Mouse (Mus musculus) forelimb bud, embryonic 11.5 days (tissue): Measurements from ENCODE around the gene Tespa1.
"Not testable (repeated sequence)": the region's sequence is repeated elsewhere in the genome, so short reads cannot be mapped to it uniquely, and the experiment has no call there.

Experiments
- DNase-seq: peaks from one replicate; pipeline ENCODE4 v3.0.0-alpha.2; 2012; ENCODE audit warnings: low read depth, low spot score

Tespa1 gene

GRCm38 (mm10) chr10:130344056-130344455 is 21.4 kb downstream of the Tespa1 start:
- no peak for DNase-seq

- DNase-seq = peak; percentile 37
These were observed 40.9 kb downstream of the Tespa1 start for GRCm38 (mm10) chr10:130363438-130364164.

GRCm38 (mm10) chr10:130364766-130365165 is 42.1 kb downstream of the Tespa1 start:
- no peak for DNase-seq

DNA sequence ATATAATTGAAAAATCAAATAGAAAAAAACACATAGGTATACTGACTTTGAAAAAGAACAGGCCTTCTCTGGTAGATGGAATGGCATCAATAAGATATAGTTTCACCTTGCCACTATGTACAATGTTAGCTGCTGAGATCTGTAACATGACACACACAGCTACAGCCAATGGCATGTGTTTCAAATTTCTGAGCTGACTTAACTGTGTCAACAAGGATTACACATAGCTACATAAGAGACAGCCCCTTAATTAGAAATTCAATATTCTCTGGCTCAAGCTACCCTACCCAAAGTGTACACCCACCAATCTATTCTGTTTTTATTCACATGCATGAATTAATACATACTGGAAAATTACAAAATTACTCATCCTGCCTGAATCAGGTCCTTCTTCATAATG is 45.7 kb downstream of the Tespa1 start:
- DNase-seq = no peak

DNA sequence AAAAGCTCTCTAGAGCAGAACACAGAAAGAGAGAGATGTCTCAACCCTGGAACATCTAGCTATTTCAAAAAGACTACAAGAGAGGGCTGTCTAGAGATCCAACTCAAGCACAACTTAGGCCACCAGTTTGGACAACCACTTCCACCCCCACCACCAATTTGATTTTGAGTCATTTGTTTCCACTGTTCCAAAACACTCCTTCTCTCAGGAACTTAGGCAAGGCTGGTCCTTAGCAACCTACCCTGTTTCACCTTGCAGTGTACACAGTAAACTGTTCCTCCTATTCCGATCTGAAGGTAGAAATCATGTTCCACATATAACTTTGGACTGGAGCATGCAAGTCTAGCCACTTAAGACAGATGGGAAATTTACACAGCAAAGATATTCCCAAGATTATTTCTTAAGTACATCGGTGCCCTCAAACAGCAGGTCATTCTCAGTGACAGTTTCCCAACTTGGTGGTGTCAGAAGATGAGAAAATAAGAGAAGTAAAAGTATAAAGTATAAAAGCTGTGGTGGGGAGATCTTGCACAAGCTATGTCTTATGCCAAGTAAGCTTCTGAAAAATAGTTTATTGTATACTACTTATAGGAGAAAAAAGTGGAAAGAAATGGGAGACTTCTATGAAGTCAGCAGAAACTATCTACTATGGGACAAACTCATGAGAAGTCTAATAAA is 47.5 kb downstream of the Tespa1 start:
- no peak for DNase-seq

DNA sequence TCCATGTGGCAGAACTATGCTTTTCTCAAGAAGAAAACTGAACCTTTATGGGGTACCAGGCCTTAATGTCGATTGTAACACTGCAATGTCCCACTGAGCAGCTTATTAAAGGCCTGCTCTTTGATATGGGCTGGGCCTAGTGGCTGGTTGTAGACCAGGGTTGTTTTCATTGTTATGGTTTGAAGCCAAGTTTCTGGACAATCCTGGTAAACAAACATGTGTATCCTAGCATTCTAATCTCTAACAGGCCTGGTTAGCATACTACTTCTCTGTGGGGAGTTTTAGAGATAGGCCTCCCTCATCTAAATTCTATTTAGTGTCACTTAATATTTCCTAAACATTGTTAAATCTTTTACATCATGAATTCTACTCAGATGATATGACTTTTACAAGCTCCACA is 49.0 kb downstream of the Tespa1 start:
- DNase-seq = no peak

DNA sequence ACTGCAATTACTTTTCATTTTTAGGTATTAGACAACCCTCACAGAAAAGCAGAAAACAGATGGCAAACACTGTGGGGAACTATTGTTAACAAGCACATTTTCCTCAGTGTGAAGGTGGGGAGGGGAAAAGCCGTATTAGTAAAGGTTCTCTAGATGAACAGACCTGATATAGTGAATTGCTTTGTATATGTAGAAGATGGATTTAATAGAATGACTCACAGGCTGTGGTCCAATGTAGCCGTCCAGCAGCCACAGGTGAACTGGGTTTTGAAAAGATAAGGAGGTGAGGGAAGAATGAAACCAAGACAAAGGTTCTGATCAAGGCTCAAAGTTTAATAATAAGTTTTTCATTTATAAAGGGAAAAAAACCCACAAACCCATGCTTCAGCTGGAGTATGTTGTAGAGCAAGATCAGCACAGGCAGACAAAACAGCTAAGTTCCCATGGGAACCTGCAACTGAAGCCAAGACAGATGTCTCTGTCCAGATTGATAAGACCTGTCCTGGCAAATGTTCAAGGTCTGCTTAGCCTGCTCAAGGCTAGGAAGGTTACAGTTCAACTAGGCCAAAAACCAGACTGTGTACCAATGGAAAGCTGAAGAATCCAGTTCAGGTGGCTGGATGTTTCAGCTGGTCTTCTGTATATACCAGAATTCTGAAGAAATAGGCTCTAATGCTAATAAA is 50.0 kb downstream of the Tespa1 start:
- DNase-seq = no peak

- no peak for DNase-seq
These were observed 52.5 kb downstream of the Tespa1 start for GRCm38 (mm10) chr10:130375145-130375544.

GRCm38 (mm10) chr10:130394232-130394631 is 71.6 kb downstream of the Tespa1 start, which contains the start of gene Vmn2r84:
TSS of gene Vmn2r84 (minus strand) at chr10:130394332.
- no peak for DNase-seq

- DNase-seq = not testable (repeated sequence)
These were observed 89.6 kb downstream of the Tespa1 start for GRCm38 (mm10) chr10:130412167-130412698.
